In the genomic region with DNA sequence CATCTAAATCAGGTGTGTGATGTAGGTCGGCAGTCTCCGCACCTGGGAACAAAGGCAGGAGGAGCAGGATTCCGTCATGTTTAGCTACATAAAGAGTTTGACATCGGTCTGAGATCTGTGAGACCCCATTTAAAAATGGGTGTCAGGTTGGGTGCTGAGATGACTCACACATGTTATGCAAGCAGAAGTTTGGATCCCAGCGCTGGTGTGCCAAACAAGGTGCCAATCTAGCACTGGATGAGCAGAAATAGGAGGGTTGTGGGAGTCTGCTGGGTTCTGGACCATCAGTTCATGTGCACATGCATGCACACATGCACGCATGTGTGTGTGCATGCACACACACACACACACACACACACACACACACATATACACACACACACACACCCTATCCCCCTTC, we compare ENCODE assay signal across 21 mouse cellular contexts.
"Had no signal": no experiment of that assay in that cellular context is flagged by ENCODE, and none has a peak within 500 bp of the region (broad histone marks: within the 10 kb centered on the region; RNA-seq: fewer than 3 reads in every experiment).

No protein-coding gene starts in this region.

- H3K4me2 ChIP-seq: limb, embryonic 12.5 days; limb, embryonic 15.5 days; liver, embryonic 11.5 days; midbrain, embryonic 11.5 days; neural tube, embryonic 12.5 days; stomach, embryonic 15.5 days had no signal

- ATAC-seq: liver, postnatal 0 days had no signal

- H3K27ac ChIP-seq: kidney, postnatal 0 days; limb, embryonic 12.5 days; limb, embryonic 15.5 days; liver, embryonic 14.5 days; neural tube, embryonic 12.5 days; stomach, embryonic 15.5 days had no signal

- H3K9me3 ChIP-seq: limb, embryonic 12.5 days; limb, embryonic 15.5 days; lung, embryonic 15.5 days; neural tube, embryonic 12.5 days; stomach, embryonic 15.5 days had no signal

- H3K9ac ChIP-seq: limb, embryonic 12.5 days; limb, embryonic 15.5 days; liver, embryonic 14.5 days; liver, postnatal 0 days; lung, embryonic 15.5 days; neural tube, embryonic 12.5 days; stomach, embryonic 15.5 days had no signal

- DNase-seq: kidney, adult 11 months; kidney, adult 8-10 months; kidney, postnatal 25 days; left cerebral cortex, postnatal 4 days; liver, postnatal 0 days; lung, postnatal 10 days; lung, postnatal 36 days; midbrain, embryonic 14.5 days; retina, postnatal 1 day; right cerebral cortex, postnatal 25 days; spleen, adult 18-20 months; thymus, postnatal 25 days had no signal

- H3K27me3 ChIP-seq: limb, embryonic 12.5 days; limb, embryonic 15.5 days; lung, embryonic 15.5 days; neural tube, embryonic 12.5 days; stomach, embryonic 15.5 days had no signal

- H3K4me3 ChIP-seq: limb, embryonic 12.5 days; limb, embryonic 15.5 days; lung, embryonic 15.5 days; neural tube, embryonic 12.5 days; stomach, embryonic 15.5 days had no signal

- H3K36me3 ChIP-seq: limb, embryonic 12.5 days; limb, embryonic 15.5 days; lung, embryonic 15.5 days; neural tube, embryonic 12.5 days; stomach, embryonic 15.5 days had no signal
